Mouse (Mus musculus) intestine, postnatal 0 days (tissue): Measurements from ENCODE around the gene Abhd17a. TPM values are rescaled to one million over a fixed set of nuclear protein-coding genes. Genes with fewer than 3 reads are reported as not detected.

Source experiments
- ATAC-seq: fragments of 200-750 bp; cut with Nextera tagmentation; 2 replicates; pipeline ENCODE4 v1.8.0; 2017; ENCODE audit warnings: mild to moderate bottlenecking, moderate TSS enrichment, moderate library complexity
- H3K27ac ChIP-seq: fragments of 300-500 bp; sonication (generic); 2 replicates; pipeline ENCODE4 v1.5.1; 2014; ENCODE audit warnings: mild to moderate bottlenecking, low read depth, low read length, moderate library complexity
- H3K27me3 ChIP-seq: fragments of 300-500 bp; sonication (generic); replicated peaks from 2 replicates; pipeline ENCODE4 v1.6.1; 2014; ENCODE audit warnings: low read length, mixed read lengths; ENCODE audit not compliant: control insufficient read depth, insufficient read depth
- H3K36me3 ChIP-seq: fragments of 300-500 bp; sonication (generic); 2 replicates; pipeline ENCODE4 v1.6.1; 2014; ENCODE audit warnings: mild to moderate bottlenecking, moderate library complexity; ENCODE audit not compliant: control insufficient read depth, insufficient read depth
- H3K4me1 ChIP-seq: fragments of 300-500 bp; sonication (generic); replicated peaks from 2 replicates; pipeline ENCODE4 v1.6.1; 2014; ENCODE audit warnings: antibody characterized with exemption, low read length, mixed read lengths; ENCODE audit not compliant: control insufficient read depth, insufficient read depth
- H3K4me2 ChIP-seq: fragments of 300-500 bp; sonication (generic); replicated peaks from 2 replicates; pipeline ENCODE4 v1.6.1; 2014; ENCODE audit warnings: low read depth, mild to moderate bottlenecking, moderate library complexity
- H3K4me3 ChIP-seq: fragments of 300-500 bp; sonication (generic); 2 replicates; pipeline ENCODE4 v1.5.1; 2014; ENCODE audit warnings: low read depth, low read length
- H3K9ac ChIP-seq: fragments of 300-500 bp; sonication (generic); 2 replicates; pipeline ENCODE4 v1.6.1; 2014; ENCODE audit warnings: mild to moderate bottlenecking, low read depth, low read length
- H3K9me3 ChIP-seq: fragments of 300-500 bp; sonication (generic); 2 replicates; pipeline ENCODE4 v1.6.1; 2016; ENCODE audit warnings: mixed run types; ENCODE audit not compliant: control insufficient read depth
- CTCF ChIP-seq: sonication (generic); IDR thresholded peaks from 2 replicates; pipeline ENCODE4 v1.5.1; 2016; ENCODE audit warnings: low read depth, mild to moderate bottlenecking, control low read depth, antibody characterized with exemption, moderate library complexity
- WGBS: fragments of 180-500 bp; shearing (Covaris S2); extraction: QIAGEN DNeasy Blood & Tissue Kit; methylation state at CpG from one replicate; pipeline ENCODE4 v1.1.7; 2014; 5-methylcytosine and 5-hydroxymethylcytosine counted together
- polyA plus RNA-seq: library from polyadenylated mRNA; unstranded; fragments of >200 nt; fragmentation: Nextera tagmentation; extraction: Ambion mirVana; gene quantifications from 2 replicates; pipeline ENCODE4 v1.2.1, GENCODE M21; 2015

Gene Abhd17a
- polyA plus RNA-seq, 1 experiment from 2014 or later = 116 TPM

- peak overlapping the region; percentile 92 for H3K27ac ChIP-seq
Measured at GRCm38 (mm10) chr10:80623457-80624191, 33.5 kb upstream of the Abhd17a start.

GRCm38 (mm10) chr10:80622661-80623456 is 32.7 kb upstream of the Abhd17a start, which contains the start of gene Csnk1g2:
Csnk1g2 (plus strand) TSS chr10:80622838.
- Histone ChIP-seq H3K4me1 (no peaks in the 10 kb centered on the region; the same call in 1 of the 2 replicates), H3K9ac (peak within 1 kb of the TSS; percentile 84), H3K4me3 (peak within 1 kb of the TSS; percentile 84), H3K27me3 (no peaks in the 10 kb centered on the region), H3K36me3 (no peaks in the 10 kb centered on the region), H3K9me3 (no peaks in the 10 kb centered on the region), H3K4me2 (peak within 1 kb of the TSS; percentile 83), H3K27ac (peak within 1 kb of the TSS; percentile 92)
- TF ChIP-seq CTCF = peak; percentile 44; the same call in 1 of the 2 replicates
- peak; percentile 32 for ATAC-seq
- WGBS = under 1% methylated on average over 67 of the region's 85 CpGs

More at GRCm38 (mm10) chr10:80623457-80624191, 33.5 kb upstream of the Abhd17a start:
- 13% methylated on average over 15 of the region's 15 CpGs for WGBS
- H3K27me3 ChIP-seq = no peaks in the 10 kb centered on the region
- H3K4me1 ChIP-seq = no peaks in the 10 kb centered on the region; the same call in 1 of the 2 replicates
- peak overlapping the region; percentile 84 for H3K9ac ChIP-seq
- no peaks in the 10 kb centered on the region for H3K36me3 ChIP-seq
- peak overlapping the region; percentile 84 for H3K4me3 ChIP-seq
- H3K4me2 ChIP-seq = peak overlapping the region; percentile 83
- no peaks in the 10 kb centered on the region for H3K9me3 ChIP-seq
- TF ChIP-seq CTCF = peak; percentile 26; the same call in 1 of the 2 replicates
- no peak for ATAC-seq

GRCm38 (mm10) chr10:80621940-80622660 is 32.0 kb upstream of the Abhd17a start:
- no peaks in the 10 kb centered on the region for H3K27me3 ChIP-seq
- H3K9ac ChIP-seq = peak overlapping the region; percentile 84
- peak overlapping the region; percentile 84 for H3K4me3 ChIP-seq
- H3K36me3 ChIP-seq = no peaks in the 10 kb centered on the region
- H3K27ac ChIP-seq = peak overlapping the region; percentile 92
- under 1% methylated on average over 64 of the region's 64 CpGs for WGBS
- H3K4me2 ChIP-seq = peak overlapping the region; percentile 83
- H3K9me3 ChIP-seq = no peaks in the 10 kb centered on the region
- ATAC-seq = peak; percentile 94
- no peak for TF ChIP-seq CTCF
- no peaks in the 10 kb centered on the region; the same call in 1 of the 2 replicates for H3K4me1 ChIP-seq

GRCm38 (mm10) chr10:80621690-80621939 is 31.5 kb upstream of the Abhd17a start:
- TF ChIP-seq CTCF = no peak
- no peak for ATAC-seq
- 3% methylated on average over 9 of the region's 9 CpGs for WGBS
- Histone ChIP-seq H3K27me3 (no peaks in the 10 kb centered on the region), H3K27ac (peak overlapping the region; percentile 76), H3K9ac (peak overlapping the region; percentile 55), H3K4me3 (peak overlapping the region; percentile 84), H3K4me1 (no peaks in the 10 kb centered on the region; the same call in 1 of the 2 replicates), H3K9me3 (no peaks in the 10 kb centered on the region), H3K36me3 (no peaks in the 10 kb centered on the region), H3K4me2 (peak overlapping the region; percentile 78)

GRCm38 (mm10) chr10:80620796-80621689 is 30.9 kb upstream of the Abhd17a start:
- whole genome bisulfite sequencing = 54% methylated on average over 16 of the region's 16 CpGs

More at GRCm38 (mm10) chr10:80620796-80621689, 30.9 kb upstream of the Abhd17a start:
- H3K4me1 ChIP-seq = no peaks in the 10 kb centered on the region; the same call in 1 of the 2 replicates
- H3K27me3 ChIP-seq = no peaks in the 10 kb centered on the region
- no peak for TF ChIP-seq CTCF
- H3K9ac ChIP-seq = peak overlapping the region; percentile 55
- H3K27ac ChIP-seq = peak overlapping the region; percentile 76
- no peaks in the 10 kb centered on the region; the same call in 1 of the 2 replicates for H3K36me3 ChIP-seq
- ATAC-seq = no peak
- peak overlapping the region; percentile 78 for H3K4me2 ChIP-seq
- H3K9me3 ChIP-seq = no peaks in the 10 kb centered on the region
- H3K4me3 ChIP-seq = peak overlapping the region; percentile 84
